Mouse (Mus musculus): Measurements from ENCODE around the gene Zfp287.

Gene Zfp287

DNA sequence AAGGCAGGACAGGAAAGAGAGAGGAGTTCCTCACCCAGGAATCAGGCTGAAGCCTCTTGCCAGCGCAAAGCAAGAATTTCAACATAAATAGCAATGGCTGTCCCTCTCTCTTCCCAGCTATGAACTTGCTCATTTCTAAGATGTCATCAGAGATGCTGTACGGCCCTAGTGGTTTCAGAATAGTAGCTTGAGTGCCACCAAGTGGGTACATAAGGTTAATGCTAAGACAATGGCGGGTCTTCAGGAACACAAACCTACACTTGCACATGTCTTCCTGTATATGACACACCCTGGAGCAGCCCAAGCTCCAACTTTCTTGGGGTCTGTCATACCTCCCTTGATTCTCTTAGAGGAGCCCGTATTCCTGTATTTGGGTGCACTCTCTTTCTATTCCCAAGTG lies 32.0 kb downstream of the Zfp287 start:
- DNase-seq, result no peak

DNA sequence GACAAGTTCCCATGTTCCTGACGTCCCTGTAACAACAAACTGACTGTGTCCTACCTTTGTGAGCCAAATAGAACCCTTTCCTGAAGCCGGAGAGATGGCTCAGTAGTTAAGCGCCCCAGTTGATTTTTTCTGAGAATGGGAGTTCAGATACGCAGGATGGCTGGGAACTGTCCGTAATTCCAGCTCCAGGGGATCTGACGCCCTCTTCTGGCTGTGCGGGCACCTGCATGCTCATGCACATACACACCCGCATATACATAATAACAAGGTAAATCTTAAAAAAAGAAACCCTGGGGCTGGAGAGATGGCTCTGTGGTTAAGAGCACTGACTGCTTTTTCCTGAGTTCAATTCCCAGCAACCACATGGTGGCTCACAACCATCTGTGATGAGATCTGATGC lies 36.6 kb downstream of the Zfp287 start:
- DNase-seq, result no peak

DNA sequence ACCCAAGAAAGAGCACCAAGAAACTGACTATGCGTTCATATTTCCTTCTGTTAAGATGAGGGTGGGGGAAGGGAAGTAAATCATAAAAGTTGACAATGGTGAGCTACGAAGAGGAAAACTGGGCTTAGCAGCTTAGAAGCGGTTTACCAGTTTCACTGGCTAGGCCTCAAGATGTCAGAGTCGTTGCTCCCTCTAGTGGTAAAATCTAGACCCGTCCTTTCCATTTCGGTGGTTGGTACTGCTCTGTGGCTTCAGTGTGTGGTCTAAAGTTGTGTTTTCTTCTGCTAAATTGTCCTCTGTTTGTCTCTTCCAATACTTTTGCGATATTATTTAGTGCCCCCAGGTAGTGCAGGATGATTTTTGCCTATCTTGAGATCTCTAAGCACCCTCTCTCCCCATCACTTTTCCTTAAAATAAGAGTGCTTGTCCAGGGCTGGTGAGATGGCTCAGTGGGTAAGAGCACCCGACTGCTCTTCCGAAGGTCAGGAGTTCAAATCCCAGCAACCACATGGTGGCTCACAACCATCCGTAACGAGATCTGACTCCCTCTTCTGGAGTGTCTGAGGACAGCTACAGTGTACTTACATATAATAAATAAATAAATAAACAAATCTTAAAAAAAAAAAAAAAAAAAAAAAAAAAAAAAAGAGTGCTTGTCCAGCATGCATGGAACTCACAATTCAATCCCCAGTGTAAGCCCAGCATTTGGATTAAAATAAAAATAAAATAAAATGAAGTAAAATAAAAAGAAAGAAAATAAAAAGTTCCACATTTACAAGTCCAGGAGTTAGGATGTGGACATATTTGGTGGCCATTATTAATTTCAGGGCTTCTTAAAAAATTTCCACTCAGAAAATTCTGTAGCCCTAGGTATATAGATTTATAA lies 38.2 kb downstream of the Zfp287 start:
- DNase-seq, result peak; percentile 57

DNA sequence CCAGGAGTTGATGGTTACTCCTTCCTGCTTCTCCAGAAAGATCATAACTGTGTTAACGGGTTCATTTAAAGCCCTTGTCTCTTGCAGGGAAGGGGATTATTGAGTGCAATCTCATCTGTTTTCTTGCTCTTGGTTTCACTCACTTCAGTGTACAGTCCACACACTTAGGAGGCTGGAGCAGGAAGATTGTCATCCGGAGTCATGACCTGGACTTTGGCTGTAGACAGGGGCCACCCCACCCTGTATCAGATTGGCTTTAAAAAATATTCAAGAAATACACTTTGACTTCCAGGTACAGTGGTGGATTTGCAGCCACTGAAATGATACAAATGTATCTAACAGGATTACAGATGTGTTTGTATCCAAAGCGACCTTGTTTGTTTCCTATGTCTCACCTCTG lies 40.1 kb downstream of the Zfp287 start:
- no peak for DNase-seq

DNA sequence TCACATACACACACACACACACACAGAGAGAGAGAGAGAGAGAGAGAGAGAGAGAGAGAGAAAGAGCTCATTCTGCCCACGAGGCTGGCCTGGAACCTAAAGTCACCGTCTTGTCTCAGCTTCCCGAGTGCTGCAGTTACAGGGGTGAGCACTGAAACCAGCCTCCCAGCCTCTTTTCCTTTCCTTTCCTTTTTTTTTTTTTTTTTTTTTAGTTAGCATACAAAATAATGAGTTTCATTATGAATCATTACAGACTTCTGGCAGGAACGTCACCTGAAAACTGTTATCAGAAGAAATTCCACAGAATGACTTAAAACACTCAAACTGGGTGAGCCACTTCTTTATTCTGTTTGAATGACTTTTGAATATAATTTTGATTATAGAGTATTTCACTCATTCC lies 51.8 kb downstream of the Zfp287 start:
- DNase-seq, result no peak

DNA sequence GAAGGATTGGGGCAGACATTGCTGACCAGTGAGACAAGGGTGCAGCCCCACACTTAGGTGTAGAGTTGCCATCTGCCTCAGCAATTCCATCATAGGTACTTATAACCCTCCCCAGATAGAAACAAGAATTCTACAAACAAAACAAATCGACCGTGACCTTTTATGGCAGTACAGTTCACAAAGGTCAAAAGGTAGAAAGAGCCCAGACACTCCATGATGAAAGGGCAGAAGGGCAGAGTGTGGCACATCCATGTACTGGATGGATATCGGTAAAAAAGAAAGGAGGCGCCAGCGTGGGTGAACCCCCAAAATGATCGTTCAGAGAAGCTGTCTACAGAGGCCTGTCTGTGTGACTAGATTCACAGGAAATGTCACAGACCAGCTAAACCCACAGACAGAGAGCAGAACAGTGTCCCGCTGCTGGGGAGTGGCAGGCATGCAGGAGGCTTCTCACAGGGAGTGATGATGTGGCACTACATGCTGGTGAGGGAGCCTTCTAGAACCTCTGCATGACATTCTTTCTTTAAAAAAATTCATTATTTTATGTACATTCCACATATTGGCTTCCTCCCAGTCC lies 52.8 kb downstream of the Zfp287 start:
- no peak for DNase-seq

DNA sequence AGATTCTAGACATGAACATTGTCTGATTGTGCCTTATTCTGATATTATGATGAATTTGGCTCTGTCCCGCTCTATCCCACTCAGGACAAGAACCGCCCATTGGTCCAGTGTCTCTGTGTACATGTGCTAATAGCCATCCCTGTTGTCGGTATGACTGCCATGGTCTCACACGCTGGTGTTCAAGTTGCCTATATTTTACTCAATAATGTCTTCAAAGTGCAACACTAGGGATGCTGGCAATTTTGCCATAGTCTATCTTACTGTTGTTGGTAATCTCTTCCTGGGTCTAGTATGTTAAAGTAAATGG lies 55.5 kb downstream of the Zfp287 start:
- no peak for DNase-seq

DNA sequence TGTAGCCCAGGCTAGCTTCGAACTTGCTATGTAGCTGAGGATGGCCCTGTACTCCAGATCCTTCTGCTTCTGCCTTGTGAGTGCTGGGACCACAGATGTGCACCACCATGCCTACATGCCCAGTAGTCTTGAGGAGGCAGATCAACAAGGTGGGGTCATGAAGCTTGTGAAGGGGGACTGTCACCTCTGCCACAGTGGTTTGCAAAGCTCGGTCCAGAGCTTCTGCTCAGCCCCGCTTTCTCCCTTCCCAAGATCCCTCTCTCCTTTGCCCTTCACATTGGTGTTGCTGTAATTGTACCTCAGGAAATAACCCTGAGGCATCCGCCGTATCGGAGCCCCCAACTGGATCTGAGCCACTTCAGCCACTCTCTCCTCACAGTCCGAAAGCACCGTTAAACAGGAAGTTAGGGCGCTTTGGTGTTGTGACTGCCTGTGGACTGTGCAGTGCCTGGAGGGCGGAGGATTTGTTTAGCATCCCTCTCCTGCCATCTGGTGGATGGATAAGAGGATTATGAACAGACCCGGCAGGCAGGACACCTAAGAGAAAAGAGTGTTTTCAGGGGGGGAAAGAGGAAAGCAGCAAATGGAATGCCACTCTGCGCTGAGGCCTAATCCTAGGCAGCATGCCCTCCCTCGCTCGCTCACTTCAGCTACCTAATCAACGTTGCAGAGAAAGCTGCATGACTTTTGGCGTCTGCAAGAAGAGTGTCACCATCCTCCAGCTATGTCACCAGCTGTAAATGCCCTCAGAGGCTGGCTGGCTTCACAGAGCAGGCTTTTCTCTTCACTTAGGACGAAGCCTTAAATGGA lies 56.0 kb downstream of the Zfp287 start:
- peak; percentile 77 for DNase-seq

DNA sequence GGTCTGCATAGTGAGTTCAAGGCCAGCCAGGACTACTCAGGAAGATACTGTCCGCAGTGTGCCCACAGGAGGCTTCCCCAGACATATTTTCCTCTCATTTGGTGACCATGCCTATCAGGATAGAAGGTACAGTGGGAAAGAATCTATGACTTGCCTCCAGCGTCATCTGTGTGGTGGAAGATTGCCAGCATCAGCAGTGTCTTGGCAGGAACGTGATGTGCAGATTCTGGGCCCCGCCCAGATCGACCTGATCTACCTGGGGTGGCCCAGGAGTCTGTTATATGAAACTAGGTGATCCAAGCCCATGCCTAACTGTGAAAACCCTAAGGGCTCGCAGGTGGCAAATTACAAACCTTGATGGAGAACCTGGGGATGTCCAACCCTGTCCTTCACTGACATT lies 61.7 kb downstream of the Zfp287 start:
- no peak for DNase-seq

DNA sequence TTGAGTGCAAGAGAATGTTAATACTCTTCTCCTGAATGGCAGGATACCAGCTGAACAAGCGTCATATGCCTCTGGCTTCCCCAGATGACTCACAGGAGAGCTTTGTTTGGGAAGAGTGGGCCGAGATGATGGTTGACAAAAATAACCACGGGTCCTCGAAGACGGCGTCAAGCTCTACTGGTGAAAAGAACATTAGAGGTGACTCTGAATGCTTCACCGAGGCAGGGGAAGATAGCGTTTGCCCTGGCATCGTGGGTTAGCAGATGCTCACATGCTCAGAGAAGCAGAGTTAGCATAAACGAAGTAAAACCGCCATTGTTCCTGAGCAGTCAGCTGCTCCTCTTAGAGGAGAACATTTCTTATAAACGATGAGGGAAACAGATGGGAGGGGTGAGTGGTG lies 62.2 kb downstream of the Zfp287 start:
- DNase-seq, result no peak

DNA sequence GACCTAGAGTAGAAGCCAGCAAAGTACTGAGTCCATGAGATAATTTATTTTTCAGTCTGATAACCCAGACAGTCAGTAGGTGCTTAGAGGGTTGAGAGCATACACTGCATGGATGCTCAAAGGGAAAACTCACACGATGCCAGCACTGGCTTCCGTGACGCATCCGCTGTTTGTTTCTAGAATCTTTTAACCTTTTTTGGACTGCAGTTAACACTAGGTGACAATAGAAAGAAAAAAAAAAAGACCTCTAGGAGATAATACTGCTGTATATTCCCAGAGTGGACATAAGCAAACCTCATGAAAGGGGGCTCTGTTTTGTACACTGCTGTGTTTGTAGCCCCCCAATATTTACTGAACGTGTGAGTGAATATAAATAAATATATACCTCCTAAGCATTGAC lies 62.7 kb downstream of the Zfp287 start:
- DNase-seq, result no peak

DNA sequence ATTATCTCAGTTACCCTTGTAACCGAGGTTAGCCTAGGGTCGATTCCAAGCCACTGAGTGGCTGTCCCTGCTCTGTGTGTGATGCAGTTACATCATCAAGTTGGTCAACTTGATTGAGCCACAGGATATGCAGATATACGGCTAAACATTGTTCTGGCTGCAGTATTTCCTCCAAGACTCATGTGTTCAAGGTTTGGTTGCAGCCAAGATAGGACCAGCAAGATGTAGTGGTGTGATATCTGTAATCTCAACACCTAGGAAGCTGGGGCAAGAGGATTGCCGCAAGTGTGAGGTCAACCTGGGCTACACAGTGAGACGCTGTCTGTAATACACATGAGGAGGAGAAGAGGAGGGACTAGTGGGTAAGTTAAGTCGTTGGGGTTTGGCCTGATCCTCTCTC lies 67.5 kb downstream of the Zfp287 start:
- no peak for DNase-seq

DNA sequence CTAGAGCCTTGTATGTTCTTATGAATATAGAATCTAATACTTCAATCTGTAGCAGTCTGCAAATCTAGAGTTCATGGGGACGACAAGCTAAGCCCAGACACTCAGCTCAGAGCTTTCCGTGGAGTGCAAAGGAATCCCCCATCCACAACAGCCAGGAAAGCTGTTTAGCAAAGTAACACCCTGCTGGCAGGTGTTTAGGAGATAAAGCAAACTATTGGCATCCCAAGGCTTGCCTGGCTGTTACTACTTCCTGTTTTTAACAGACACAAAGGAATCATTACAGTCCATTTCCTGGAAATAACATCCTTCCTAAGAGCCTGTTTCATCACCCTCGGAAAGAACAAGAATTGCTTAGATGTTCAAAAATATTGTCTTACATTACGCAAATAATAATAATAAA lies 70.8 kb downstream of the Zfp287 start:
- DNase-seq, result no peak

DNA sequence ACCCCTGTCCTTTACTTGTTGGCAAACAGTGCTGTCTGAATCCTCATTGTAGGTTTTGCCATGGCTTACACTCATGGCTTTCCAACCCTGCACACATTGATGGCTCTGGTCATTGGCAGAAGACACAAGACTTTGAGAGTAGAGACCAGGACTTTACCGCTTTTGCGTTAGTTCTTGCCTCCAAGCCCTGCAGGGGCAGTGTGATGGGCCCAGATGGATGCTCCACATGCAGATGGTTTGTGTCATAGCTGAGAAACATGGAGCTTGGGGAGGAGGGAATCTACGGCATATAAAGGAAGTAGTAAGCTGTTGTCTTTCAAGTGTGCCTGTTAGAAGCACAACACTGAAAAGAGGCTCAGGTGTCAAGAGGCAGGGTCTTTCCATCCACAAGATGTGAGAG lies 79.6 kb downstream of the Zfp287 start:
- DNase-seq, result no peak

DNA sequence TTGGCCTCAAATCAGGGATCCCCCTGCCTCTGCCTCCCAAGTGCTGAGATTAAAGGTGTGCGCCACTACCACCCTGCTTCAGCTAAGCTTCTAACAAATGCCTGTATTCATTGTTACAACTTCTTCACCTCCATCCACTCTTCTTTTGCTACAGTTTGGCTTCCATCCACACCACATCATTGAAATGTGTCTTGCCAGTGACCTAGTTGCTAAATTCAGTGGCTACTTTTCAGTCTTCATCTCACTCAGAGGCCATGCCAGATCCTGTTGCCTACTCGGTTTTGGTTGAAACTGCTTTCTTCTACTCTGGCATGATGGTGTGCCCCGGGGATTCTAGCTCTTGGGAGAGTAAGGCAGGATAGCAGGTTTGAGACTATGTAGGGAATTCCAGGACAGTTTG lies 80.1 kb downstream of the Zfp287 start:
- DNase-seq, result no peak
